Mouse (Mus musculus): ENCODE results near the gene Kcnab2. TPM values are rescaled to one million over a fixed set of nuclear protein-coding genes. Genes with fewer than 3 reads are reported as not detected.

The Kcnab2 gene
- 37.4 and 37.8 TPM in 2 replicates for polyA plus RNA-seq (2015; fragmentation: Nextera tagmentation; extraction: Ambion mirVana)

DNA sequence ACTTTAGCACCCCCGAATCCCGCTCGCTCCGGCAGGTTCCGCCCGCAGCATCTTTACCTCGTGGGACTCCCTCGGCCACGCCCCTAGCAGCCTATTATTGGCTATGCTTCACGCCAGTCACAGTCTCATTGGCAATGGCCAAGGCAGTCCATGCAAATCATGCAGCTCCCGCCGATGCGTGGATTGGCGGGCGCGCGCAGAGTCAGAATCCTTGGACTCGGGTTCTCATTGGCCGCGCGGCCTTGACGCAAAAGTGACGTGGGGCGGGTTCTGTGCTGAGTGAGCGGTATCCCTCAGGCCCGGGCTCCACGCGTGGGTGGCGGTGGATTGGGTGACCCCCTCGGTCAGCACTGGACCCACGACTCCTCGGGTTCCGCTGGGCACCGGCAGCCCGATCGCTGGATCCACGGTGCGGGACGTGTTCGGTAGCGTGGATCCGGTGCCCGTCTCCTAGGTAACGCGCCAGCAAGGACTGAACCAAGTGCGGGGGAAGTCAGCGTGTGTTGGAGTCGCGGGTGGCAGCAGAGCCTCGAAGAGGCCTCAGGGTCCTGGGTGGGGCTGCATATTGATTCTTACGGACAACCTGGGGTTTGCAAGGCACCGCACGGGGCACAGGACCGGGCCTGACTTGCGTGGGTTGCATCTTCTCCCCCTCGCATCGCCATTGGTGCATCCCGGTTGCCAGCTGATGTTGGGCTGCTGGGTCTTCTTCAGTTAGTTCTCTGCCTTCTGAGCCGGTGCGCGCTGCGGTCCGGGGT is at the start of gene Kcnab2:
Gene Kcnab2 (minus strand): TSS at position 406 of the 758 bp plus-strand sequence.

DNA sequence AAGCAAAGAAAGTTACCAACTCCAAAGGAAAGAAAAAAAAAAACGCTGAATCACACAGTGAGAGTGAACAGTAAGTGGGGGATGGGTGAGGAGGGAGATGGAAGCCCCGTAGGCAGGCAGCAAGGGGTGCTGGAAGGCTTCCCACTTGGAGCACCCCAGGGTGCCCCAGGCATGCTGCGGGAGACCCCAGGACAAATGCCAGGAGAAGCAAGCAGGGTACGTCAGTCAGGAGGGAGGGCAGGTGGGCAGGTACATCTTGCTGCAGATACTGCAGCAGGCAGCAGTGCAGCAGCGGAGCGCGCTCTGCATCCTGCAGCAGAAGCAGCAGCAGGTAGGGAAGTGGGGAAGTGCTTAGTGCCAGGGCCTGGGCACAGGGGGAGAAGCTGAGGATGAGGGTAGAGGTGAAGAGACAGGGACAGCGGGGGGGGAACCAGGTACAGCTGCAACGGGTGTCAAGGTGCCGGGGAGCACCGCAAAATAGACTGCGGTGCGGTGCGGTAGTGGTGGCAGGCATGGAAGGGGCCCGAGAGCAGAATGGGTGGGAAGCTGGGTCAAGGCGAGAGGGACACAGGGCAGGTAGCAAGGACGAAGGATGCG is 1.1 kb downstream of the Kcnab2 start, which contains the start of gene Nphp4:
Gene Nphp4 (plus strand): TSS at position 280 of the 597 bp plus-strand sequence.

Other genes starting within 250 kb of the Kcnab2 start
- gene Gpr153, start 203.6 kb downstream of the Kcnab2 start, polyA plus RNA-seq (2015; fragmentation: Nextera tagmentation; extraction: Ambion mirVana), result 30.5 and 31.0 TPM in 2 replicates
- gene Hes3, start 186.2 kb downstream of the Kcnab2 start, polyA plus RNA-seq (2015; fragmentation: Nextera tagmentation; extraction: Ambion mirVana), result 0.40 and 0.48 TPM in 2 replicates
- gene Icmt, start 180.6 kb downstream of the Kcnab2 start, polyA plus RNA-seq (2015; fragmentation: Nextera tagmentation; extraction: Ambion mirVana), result 15.4 and 21.5 TPM in 2 replicates
- 5.1 and 6.9 TPM in 2 replicates for gene Rnf207, start 158.9 kb downstream of the Kcnab2 start, polyA plus RNA-seq (2015; fragmentation: Nextera tagmentation; extraction: Ambion mirVana)
- gene Rpl22, start 152.1 kb downstream of the Kcnab2 start, polyA plus RNA-seq (2015; fragmentation: Nextera tagmentation; extraction: Ambion mirVana), result 142 and 171 TPM in 2 replicates
- gene Chd5, start 139.2 kb downstream of the Kcnab2 start, polyA plus RNA-seq (2015; fragmentation: Nextera tagmentation; extraction: Ambion mirVana), result 63.4 and 67.5 TPM in 2 replicates
- gene Nphp4, start 1.2 kb downstream of the Kcnab2 start, polyA plus RNA-seq (2015; fragmentation: Nextera tagmentation; extraction: Ambion mirVana), result 3.6 and 4.8 TPM in 2 replicates